Mouse (Mus musculus) neural tube, embryonic 12.5 days (tissue): Measurements from ENCODE around the gene Prpsap1. TPM values are rescaled to one million over a fixed set of nuclear protein-coding genes. Genes with fewer than 3 reads are reported as not detected.

Source experiments
- ATAC-seq: fragments of 200-750 bp; cut with Nextera tagmentation; 2 replicates; pipeline ENCODE4 v1.8.0; 2017; ENCODE audit warnings: low read depth, mild to moderate bottlenecking, moderate TSS enrichment, moderate library complexity; ENCODE audit not compliant: low FRiP score
- H3K27ac ChIP-seq: fragments of 300-500 bp; sonication (generic); 2 replicates; pipeline ENCODE4 v1.5.1; 2016
- H3K27me3 ChIP-seq: fragments of 300-500 bp; sonication (generic); replicated peaks from 2 replicates; pipeline ENCODE4 v1.6.1; 2016; ENCODE audit warnings: mild to moderate bottlenecking
- H3K36me3 ChIP-seq: fragments of 300-500 bp; sonication (generic); 2 replicates; pipeline ENCODE4 v1.6.1; 2016; ENCODE audit warnings: mild to moderate bottlenecking
- H3K4me1 ChIP-seq: fragments of 300-500 bp; sonication (generic); 2 replicates; pipeline ENCODE4 v1.6.1; 2016
- H3K4me2 ChIP-seq: fragments of 300-500 bp; sonication (generic); replicated peaks from 2 replicates; pipeline ENCODE4 v1.6.1; 2016; ENCODE audit warnings: mild to moderate bottlenecking
- H3K4me3 ChIP-seq: fragments of 300-500 bp; sonication (generic); 2 replicates; pipeline ENCODE4 v1.5.1; 2016
- H3K9ac ChIP-seq: fragments of 300-500 bp; sonication (generic); 2 replicates; pipeline ENCODE4 v1.6.1; 2016; ENCODE audit warnings: mild to moderate bottlenecking
- H3K9me3 ChIP-seq: fragments of 300-500 bp; sonication (generic); 2 replicates; pipeline ENCODE4 v1.6.1; 2016; ENCODE audit warnings: mild to moderate bottlenecking
- WGBS: fragments of 180-500 bp; shearing (Covaris S2); methylation state at CpG from one replicate; pipeline ENCODE4 v1.1.7; 2016; 5-methylcytosine and 5-hydroxymethylcytosine counted together
- polyA plus RNA-seq: library from polyadenylated mRNA; unstranded; fragments of >200 nt; fragmentation: Nextera tagmentation; extraction: Ambion mirVana; gene quantifications from 2 replicates; pipeline ENCODE4 v1.2.1, GENCODE M21; 2016

Gene Prpsap1
- polyA plus RNA-seq, 1 experiment from 2014 or later, result 200 TPM

DNA sequence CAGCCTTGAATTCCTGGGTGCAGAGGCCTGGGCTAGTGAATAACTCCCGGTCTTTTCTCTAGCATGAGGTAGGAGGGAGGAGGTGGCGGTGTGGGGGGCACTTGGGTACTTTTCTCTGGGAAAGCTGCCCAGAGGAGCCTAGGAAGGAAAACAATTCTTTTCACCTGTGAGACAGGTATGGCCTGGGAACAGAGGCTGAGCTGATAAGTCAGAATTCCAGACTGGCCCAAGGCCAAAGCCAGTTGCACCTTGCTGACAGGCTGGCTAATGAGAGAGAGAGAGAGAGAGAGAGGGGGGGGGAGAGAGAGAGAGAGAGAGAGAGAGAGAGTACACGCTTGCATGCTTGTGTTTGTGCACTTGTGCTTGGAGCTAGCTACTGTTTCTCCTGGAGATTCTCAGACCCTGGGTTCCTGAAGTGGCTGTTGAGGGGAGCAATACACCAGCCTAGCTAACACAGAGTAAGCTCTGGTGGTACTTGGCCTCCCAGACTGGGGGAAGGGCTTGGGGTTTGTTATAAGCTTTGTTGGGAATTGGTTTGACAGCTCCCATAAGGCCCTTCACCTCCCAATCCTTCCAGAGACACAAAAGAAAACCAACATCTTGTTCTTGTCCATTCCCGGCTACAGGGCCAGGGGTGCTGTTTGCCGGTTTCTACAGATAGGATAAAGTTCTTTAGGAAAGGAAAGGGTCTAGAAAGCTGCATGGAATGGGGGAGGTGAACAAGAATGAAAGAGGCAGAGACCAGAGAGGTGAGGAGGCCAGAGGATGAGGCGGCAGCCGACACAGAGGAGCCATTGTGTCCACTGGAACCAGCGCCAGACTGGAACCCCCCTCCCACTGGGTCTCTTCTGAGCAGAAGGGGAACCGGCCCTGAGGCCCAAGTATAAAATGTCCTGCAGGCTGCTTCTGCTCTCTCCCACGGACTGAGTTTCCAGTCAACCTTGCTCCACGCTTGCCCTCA lies 36.5 kb upstream of the Prpsap1 start, which contains the start of gene Sphk1:
Gene Sphk1, plus strand, starts transcription at position 739 of the 961 bp plus-strand sequence.
- 26% methylated on average over 11 of the region's 11 CpGs for WGBS
- Histone ChIP-seq H3K36me3 (no peaks in the 10 kb centered on the region), H3K4me2 (peak within 1 kb of the TSS; percentile 72), H3K9ac (peak within 1 kb of the TSS; percentile 51), H3K27ac (no peak within 1 kb of the TSS), H3K27me3 (peaks cover 58% of the 10 kb centered on the region), H3K4me3 (peak within 1 kb of the TSS; percentile 43), H3K4me1 (peaks cover 48% of the 10 kb centered on the region), H3K9me3 (no peaks in the 10 kb centered on the region)
- ATAC-seq, result no peak

DNA sequence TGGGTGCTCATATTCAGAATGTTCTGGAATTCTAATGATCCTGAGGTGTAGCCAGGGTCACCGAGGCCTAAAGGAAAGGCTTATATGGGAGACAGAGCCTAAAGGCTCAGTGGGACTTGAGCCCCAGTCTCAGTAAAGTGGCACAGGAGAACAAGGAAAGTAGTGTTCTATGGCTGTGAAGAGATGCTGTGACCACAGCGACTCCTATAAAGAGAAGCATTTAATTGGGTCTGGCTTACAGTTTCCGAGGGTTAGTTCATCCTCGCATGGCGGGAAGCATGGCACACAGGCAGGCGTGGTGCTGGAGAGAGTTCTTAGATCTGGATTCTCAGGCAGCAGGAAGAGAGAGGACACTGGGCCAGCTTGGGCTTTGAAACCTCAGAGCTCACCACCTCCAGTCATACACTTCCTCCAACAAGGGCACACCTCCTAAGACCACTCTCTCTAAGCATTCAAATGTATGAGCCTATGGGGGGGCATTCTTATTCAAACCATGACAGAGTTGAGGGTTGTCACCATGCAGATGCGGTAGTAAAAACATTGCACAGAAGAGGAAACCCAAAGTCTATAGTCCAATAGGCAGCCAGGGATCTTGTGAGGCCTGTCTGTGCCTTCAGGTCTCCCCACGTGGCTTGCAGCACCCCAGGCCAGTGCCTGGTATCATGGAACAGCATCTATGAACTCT lies 34.8 kb upstream of the Prpsap1 start:
- Histone ChIP-seq H3K36me3 (no peaks in the 10 kb centered on the region), H3K4me3 (no peak overlapping the region), H3K4me2 (no peak overlapping the region), H3K9me3 (no peaks in the 10 kb centered on the region), H3K27me3 (peaks cover 44% of the 10 kb centered on the region), H3K4me1 (peaks cover 39% of the 10 kb centered on the region), H3K27ac (no peak overlapping the region), H3K9ac (no peak overlapping the region)
- WGBS, result 68% methylated on average over 8 of the region's 8 CpGs
- no peak for ATAC-seq

DNA sequence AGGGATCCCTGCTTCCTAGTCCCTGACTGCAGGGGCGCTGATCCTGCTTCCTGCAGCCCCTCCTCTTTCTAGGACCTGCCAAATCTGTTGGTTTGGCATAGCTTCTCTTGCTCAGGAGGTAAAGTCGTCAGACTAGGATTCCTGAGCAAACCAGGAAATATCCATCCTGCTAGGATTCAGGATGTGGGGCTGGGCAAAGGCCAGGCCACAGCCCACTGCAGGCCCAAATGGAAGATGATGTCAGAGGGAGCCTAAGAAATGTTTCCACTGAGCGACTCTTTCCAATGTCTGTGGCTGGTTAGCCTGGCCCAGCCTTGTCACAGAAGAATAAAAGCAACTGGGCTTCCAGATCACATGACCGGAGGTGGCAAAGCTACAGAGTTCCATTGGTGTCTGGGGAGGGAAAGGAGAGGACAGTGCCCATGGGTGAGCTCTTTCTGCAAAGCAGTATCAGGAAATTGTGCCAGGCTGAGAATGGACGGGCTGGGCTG lies 29.7 kb upstream of the Prpsap1 start:
- Histone ChIP-seq H3K9ac (no peak overlapping the region), H3K36me3 (no peaks in the 10 kb centered on the region), H3K4me2 (no peak overlapping the region), H3K27ac (no peak overlapping the region), H3K27me3 (0 out of 2 replicates have a peak, but pooled peaks cover 3% of the 10 kb centered on the region), H3K4me1 (peaks cover 5% of the 10 kb centered on the region; the same call in 1 of the 2 replicates), H3K4me3 (no peak overlapping the region), H3K9me3 (no peaks in the 10 kb centered on the region)
- ATAC-seq, result no peak
- WGBS, result 57% methylated on average over 5 of the region's 5 CpGs

DNA sequence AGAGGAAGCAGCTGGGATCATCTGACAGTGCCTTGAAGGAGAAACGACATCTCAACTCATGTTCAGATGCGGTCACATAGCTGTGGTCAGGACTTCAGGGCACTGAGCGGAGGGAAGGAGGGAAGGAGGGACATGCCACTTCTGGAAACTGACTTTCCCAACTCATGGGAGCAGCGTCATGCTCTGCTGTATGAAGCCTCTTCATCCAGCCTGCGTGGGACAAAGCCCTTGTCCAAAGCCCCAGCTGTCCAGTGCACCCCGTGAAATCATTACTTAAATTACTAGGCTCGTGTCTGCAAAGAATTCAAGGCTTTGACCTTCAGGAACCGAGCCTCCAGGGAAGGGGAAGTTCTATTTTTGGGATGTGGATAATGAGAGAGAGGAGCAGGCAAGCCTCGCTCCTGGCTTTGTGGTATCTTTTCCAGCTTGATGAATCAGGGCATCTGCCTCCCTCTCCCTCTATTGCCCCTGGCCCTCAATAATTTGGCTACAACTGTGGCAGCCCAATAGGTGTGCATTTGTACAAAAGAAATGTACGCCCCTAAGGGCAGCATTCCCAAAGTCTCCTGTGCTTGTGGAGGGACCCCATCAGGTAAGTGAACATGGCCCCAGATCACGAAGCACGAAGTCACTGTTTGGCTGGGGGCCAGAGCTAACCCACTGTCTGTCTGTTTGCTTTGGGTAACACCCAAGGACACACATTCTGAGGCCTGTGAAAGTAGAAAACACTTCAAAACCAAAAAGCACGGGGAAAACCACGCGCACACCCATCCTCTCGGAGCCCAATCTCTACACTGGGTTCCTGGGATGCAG lies 29.1 kb upstream of the Prpsap1 start:
- Histone ChIP-seq H3K4me1 (peaks cover 5% of the 10 kb centered on the region; the same call in 1 of the 2 replicates), H3K36me3 (no peaks in the 10 kb centered on the region), H3K9me3 (no peaks in the 10 kb centered on the region), H3K4me3 (no peak overlapping the region), H3K9ac (no peak overlapping the region), H3K4me2 (no peak overlapping the region), H3K27me3 (0 out of 2 replicates have a peak, but pooled peaks cover 3% of the 10 kb centered on the region), H3K27ac (no peak overlapping the region)
- WGBS, result 59% methylated on average over 16 of the region's 16 CpGs
- ATAC-seq, result no peak

DNA sequence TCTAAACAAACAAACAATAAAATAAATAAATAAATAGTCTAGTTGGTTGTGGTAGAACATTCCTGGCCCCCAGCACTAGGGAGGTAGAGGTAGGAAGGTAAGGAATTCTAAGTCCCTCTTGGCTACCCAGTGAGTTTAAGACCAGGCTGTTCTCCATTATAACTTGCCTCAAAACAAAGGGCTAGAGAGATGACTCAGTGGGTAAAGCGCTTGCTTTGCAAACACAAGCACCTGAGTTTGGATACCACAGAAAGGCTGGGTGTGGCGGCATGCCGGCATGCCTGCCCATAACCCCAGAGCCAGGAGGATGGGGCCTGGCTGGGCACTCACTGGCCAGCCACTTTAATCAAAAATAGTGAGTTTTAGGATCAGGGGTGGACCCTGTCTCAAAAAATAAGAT lies 28.0 kb upstream of the Prpsap1 start:
- WGBS, result 91% methylated on average over 3 of the region's 3 CpGs
- Histone ChIP-seq H3K4me1 (peaks cover 5% of the 10 kb centered on the region; the same call in 1 of the 2 replicates), H3K9ac (no peak overlapping the region), H3K27ac (no peak overlapping the region), H3K9me3 (no peaks in the 10 kb centered on the region), H3K4me2 (no peak overlapping the region), H3K4me3 (no peak overlapping the region), H3K27me3 (no peaks in the 10 kb centered on the region), H3K36me3 (no peaks in the 10 kb centered on the region)
- ATAC-seq, result no peak

DNA sequence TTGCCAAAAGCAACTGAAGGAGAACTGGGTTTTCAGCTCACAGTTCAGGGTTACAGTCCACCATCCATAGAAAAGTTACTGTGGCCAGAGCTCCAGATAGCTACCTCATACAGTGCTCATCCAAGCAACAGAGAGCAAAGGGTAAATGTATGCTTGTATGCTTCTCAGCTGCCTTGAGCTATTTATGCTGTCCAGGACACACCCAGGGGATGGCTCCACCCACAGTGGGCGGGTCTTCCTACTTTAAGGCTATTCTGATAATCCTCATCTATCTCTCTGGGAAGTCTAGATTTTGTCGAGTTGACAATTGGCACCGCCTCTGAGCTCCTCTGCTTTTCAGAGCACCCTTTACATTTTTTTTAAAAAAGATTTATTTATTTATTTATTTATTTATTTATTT lies 27.1 kb upstream of the Prpsap1 start:
- H3K36me3 ChIP-seq, result no peaks in the 10 kb centered on the region
- no peak overlapping the region for H3K27ac ChIP-seq
- H3K4me1 ChIP-seq, result peaks cover 5% of the 10 kb centered on the region; the same call in 1 of the 2 replicates
- no peak overlapping the region for H3K9ac ChIP-seq
- H3K27me3 ChIP-seq, result no peaks in the 10 kb centered on the region
- H3K4me3 ChIP-seq, result no peak overlapping the region
- H3K4me2 ChIP-seq, result no peak overlapping the region
- no peak for ATAC-seq
- 65% methylated on average over 3 of the region's 3 CpGs for WGBS
- no peaks in the 10 kb centered on the region for H3K9me3 ChIP-seq

DNA sequence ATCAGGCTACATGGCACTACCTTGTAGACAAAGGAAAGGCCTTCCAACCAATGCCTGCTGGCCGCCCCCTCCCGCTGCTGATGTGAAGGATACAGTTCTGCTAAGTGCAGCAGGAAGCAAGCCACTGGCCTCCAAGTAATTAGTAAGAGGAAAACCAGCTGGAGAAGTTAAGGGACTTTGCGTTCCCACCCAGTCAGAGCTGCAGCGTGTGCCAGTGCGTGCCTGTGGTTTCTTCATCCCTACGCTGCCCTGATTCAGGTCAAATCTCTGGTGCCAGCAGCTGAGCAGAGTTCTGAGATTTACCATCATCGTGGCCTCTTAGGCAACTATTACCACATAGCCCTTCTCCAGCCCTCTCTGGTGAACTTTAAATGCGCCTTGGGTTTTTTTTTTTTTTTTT lies 24.5 kb upstream of the Prpsap1 start:
- ATAC-seq, result no peak
- 79% methylated on average over 8 of the region's 8 CpGs for WGBS

DNA sequence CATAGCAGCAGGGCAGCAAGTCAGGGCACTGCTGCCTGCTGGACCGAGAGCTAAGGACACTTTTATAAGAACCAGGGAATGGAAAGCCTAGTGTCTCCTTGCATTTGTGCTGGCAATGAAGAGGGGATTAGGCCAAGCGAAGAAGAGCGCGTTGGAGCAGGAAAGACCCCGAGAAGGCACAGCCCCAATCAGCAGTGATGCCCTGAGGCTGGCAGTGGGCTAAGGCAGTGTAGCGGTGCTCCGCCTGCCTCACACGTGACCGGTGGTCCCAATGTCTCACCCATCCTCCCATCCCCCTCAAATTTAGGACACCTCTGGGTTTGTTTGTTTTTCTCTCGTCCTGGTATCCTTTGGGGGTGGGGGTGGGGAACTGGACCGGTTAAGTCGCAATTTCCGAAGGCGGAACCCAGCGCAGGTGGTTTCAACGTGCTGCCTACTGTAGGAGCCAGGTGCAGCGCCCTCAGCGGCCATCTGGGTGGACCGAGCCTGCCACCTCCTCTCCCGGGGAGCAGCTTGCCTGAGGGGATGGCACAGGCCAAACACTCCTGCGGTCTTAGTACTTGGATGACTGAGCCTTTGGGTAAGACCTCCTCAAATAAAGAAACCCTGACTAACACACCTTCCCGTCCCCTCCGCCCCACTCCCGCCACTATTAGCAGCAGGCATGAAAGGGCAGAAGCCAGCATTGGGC lies 21.5 kb upstream of the Prpsap1 start:
- H3K4me3 ChIP-seq, result peak overlapping the region; percentile 16; the same call in 1 of the 2 replicates
- no peaks in the 10 kb centered on the region for H3K9me3 ChIP-seq
- H3K4me1 ChIP-seq, result peaks cover 7% of the 10 kb centered on the region; the same call in 1 of the 2 replicates
- peak overlapping the region; percentile 45 for H3K4me2 ChIP-seq
- no peak overlapping the region for H3K9ac ChIP-seq
- H3K27ac ChIP-seq, result no peak overlapping the region
- no peaks in the 10 kb centered on the region for H3K36me3 ChIP-seq
- WGBS, result 14% methylated on average over 24 of the region's 24 CpGs
- ATAC-seq, result no peak
- H3K27me3 ChIP-seq, result no peaks in the 10 kb centered on the region

More for the DNA sequence above, 24.5 kb upstream of the Prpsap1 start:
- Histone ChIP-seq H3K27me3 (no peaks in the 10 kb centered on the region), H3K36me3 (no peaks in the 10 kb centered on the region), H3K4me3 (no peak overlapping the region), H3K9me3 (no peaks in the 10 kb centered on the region), H3K27ac (no peak overlapping the region), H3K4me2 (no peak overlapping the region), H3K4me1 (peaks cover 7% of the 10 kb centered on the region), H3K9ac (no peak overlapping the region)

DNA sequence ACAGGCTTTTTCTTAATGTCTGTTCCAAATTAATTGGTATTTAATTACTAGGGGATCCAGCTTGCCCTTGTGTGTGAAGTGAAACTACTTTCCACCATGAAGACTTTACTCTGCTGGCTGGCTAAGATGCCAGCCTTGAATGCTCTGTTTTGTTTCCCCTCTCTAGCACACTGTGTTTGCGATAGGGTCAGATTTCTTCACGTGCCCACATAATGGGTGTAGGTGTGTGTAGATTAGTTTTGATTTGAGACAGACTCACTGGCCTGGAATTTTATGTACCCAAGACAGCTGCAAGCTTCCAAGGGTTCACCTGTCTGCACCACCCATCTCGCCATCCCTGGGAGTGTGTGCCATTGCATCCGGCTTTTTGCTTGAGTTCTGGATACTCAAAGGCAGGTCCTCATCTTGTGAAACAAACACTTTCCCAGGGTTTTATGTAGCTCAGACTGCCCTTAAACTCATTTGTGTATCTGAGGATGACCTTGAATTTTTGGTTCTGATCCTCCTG lies 19.6 kb upstream of the Prpsap1 start:
- Histone ChIP-seq H3K27ac (no peak overlapping the region), H3K4me1 (peaks cover 7% of the 10 kb centered on the region; the same call in 1 of the 2 replicates), H3K4me2 (no peak overlapping the region), H3K4me3 (no peak overlapping the region), H3K27me3 (no peaks in the 10 kb centered on the region), H3K36me3 (no peaks in the 10 kb centered on the region), H3K9ac (no peak overlapping the region), H3K9me3 (no peaks in the 10 kb centered on the region)
- WGBS, result 87% methylated on average over 4 of the region's 4 CpGs
- ATAC-seq, result no peak

DNA sequence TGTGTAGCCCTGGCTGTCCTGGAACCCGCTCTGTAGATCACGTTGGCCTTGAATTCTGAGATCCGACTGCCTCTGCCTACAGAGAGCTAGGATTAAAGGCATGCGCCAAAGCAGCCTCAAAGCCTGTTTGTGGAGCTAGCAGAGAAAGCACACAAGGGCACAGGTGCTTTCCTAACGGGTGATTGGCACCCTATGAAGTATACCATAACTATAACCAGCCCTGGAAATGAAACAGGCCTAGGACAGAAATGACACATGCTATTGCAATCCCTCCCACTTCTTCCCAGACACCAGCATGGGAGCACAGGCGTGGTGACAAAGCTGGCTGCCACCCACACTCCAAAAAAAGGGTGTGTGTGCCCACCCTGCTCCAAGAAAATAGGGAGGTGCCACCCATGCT lies 19.0 kb upstream of the Prpsap1 start:
- no peak overlapping the region for H3K9ac ChIP-seq
- no peak overlapping the region for H3K27ac ChIP-seq
- no peak overlapping the region for H3K4me3 ChIP-seq
- H3K27me3 ChIP-seq, result no peaks in the 10 kb centered on the region
- H3K4me2 ChIP-seq, result no peak overlapping the region
- WGBS, result 88% methylated on average over 6 of the region's 6 CpGs
- ATAC-seq, result no peak
- H3K9me3 ChIP-seq, result no peaks in the 10 kb centered on the region
- peaks cover 7% of the 10 kb centered on the region; the same call in 1 of the 2 replicates for H3K4me1 ChIP-seq
- no peaks in the 10 kb centered on the region for H3K36me3 ChIP-seq

DNA sequence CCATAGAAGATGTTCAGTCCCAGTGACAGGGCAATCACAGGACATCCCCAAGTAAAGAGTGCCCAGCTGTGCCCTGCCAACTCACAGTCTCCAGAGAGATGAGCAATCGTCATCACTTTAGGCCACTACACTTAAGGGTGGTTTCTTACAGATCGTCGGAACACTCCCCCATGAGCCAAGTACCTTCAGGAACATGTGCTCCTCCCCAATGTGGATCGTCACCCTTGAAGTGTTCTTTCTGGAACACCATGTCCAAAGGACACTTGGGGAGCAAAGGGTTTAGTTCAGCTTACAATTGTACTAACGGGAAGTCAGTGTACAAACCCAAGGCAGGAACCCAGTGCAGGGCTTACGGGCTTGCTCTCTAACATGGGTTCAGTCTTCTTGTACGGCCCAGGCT lies 18.2 kb upstream of the Prpsap1 start:
- Histone ChIP-seq H3K9me3 (no peaks in the 10 kb centered on the region), H3K4me3 (no peak overlapping the region), H3K4me1 (peaks cover 7% of the 10 kb centered on the region; the same call in 1 of the 2 replicates), H3K9ac (no peak overlapping the region), H3K27me3 (no peaks in the 10 kb centered on the region), H3K36me3 (no peaks in the 10 kb centered on the region), H3K4me2 (no peak overlapping the region), H3K27ac (no peak overlapping the region)
- 92% methylated on average over 7 of the region's 7 CpGs for WGBS
- ATAC-seq, result no peak
